Mouse (Mus musculus) MEL (cell line): ENCODE measurements at regions not wholly inside any gene's neighbourhood (a gene's known extent, or its start where the extent isn't known, plus 50 kb on each side); places are given as distances from the start of the nearest gene placed in this dataset.

ENCODE experiments used
- CHD2 ChIP-seq: IDR thresholded peaks from 2 replicates; pipeline ENCODE4 v1.6.1; 2011; ENCODE audit warnings: low read length, improper control_type of control experiment
- CTCF ChIP-seq, 3 experiments: IDR thresholded peaks in 2 of 3; conservative IDR thresholded peaks in 1 of 3; 2 replicates each; pipeline ENCODE4 v1.5.1; 2011 to 2012; ENCODE audit warnings: low read length in 3 of 3, low read depth in 2 of 3, mild to moderate bottlenecking in 2 of 3, improper control_type of control experiment in 1 of 3, inconsistent platforms in 1 of 3, mixed read lengths in 1 of 3, moderate library complexity in 1 of 3; ENCODE audit not compliant: control insufficient read depth in 1 of 3, insufficient read depth in 1 of 3, poor library complexity in 1 of 3, severe bottlenecking in 1 of 3
- E2F4 ChIP-seq: IDR thresholded peaks from 2 replicates; pipeline ENCODE4 v1.6.1; 2011; ENCODE audit warnings: low read depth, low read length, improper control_type of control experiment, borderline replicate concordance
- ETS1 ChIP-seq: IDR thresholded peaks from 2 replicates; pipeline ENCODE4 v1.6.1; 2012; ENCODE audit warnings: low read depth, mild to moderate bottlenecking, inconsistent platforms, low read length, improper control_type of control experiment, moderate library complexity
- GATA1 ChIP-seq: IDR thresholded peaks from 2 replicates; pipeline ENCODE4 v1.6.1; 2011; ENCODE audit warnings: low read depth, low read length, improper control_type of control experiment
- KAT2A ChIP-seq: conservative IDR thresholded peaks from 2 replicates; pipeline ENCODE4 v1.6.1; 2012; ENCODE audit warnings: low read depth, low read length, improper control_type of control experiment, inconsistent platforms
- MEF2A ChIP-seq: IDR thresholded peaks from 2 replicates; pipeline ENCODE4 v1.6.1; 2014; ENCODE audit warnings: low read depth, mild to moderate bottlenecking, inconsistent platforms, low read length, improper control_type of control experiment; ENCODE audit not compliant: poor library complexity, insufficient replicate concordance, severe bottlenecking; ENCODE audit errors: extremely low read depth
- NRF1 ChIP-seq: IDR thresholded peaks from 2 replicates; pipeline ENCODE4 v1.6.1; 2014; ENCODE audit warnings: low read depth, mild to moderate bottlenecking, inconsistent platforms, low read length, improper control_type of control experiment, moderate library complexity; ENCODE audit not compliant: poor library complexity, insufficient read depth, severe bottlenecking
- POLR2A ChIP-seq, 2 experiments: IDR thresholded peaks; 2 replicates each; pipeline ENCODE4 v1.6.1; 2011 to 2012; ENCODE audit warnings: low read length in 2 of 2, mild to moderate bottlenecking in 2 of 2, control low read depth in 1 of 2, improper control_type of control experiment in 1 of 2, low read depth in 1 of 2, moderate library complexity in 1 of 2; ENCODE audit not compliant: control insufficient read depth in 1 of 2, insufficient read depth in 1 of 2, poor library complexity in 1 of 2
- RAD21 ChIP-seq: IDR thresholded peaks from 2 replicates; pipeline ENCODE4 v1.6.1; 2011; ENCODE audit warnings: mild to moderate bottlenecking, low read depth, low read length, improper control_type of control experiment
- USF1 ChIP-seq: IDR thresholded peaks from 2 replicates; pipeline ENCODE4 v1.6.1; 2014; ENCODE audit warnings: low read depth, mild to moderate bottlenecking, inconsistent platforms, low read length, improper control_type of control experiment, moderate library complexity
- ZNF384 ChIP-seq: IDR thresholded peaks from 2 replicates; pipeline ENCODE4 v1.6.1; 2012; ENCODE audit warnings: low read depth, mild to moderate bottlenecking, inconsistent platforms, low read length, improper control_type of control experiment

DNA sequence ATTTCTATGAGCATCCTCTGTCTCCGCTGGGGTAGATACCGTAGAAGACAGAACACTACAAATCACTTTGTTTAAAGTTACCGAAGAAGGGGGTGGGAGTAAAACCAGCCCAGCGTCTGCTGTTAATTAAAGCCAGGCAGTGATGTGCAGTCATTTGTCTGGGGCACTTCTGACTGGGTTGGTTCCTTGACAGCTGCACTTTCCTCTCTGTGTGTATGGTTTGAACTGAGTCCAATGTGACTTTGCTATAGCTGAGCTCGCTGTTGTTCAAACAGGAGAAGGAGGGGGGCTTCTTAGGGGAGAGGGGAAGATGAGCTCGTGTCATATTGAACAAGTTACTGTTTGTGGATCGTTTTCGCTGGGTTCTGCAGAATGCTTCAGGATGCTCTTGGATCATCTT, 113.7 kb upstream of the Runx1 start:
- TF ChIP-seq CHD2: no peak
- TF ChIP-seq NRF1: no peak
- no peak for TF ChIP-seq RAD21
- TF ChIP-seq MEF2A: no peak
- TF ChIP-seq CTCF (IDR thresholded peaks at IDR 0.05 in 2 of 3, conservative IDR thresholded peaks at IDR 0.05 in 1 of 3; ENCODE audit: control insufficient read depth in 1 of 3, insufficient read depth in 1 of 3, low read depth in 2 of 3, low read length in 3 of 3, poor library complexity in 1 of 3, severe bottlenecking in 1 of 3): no peak
- TF ChIP-seq ETS1: no peak
- no peak for TF ChIP-seq POLR2A (IDR thresholded peaks at IDR 0.05; ENCODE audit: control insufficient read depth in 1 of 2, insufficient read depth in 1 of 2, low read depth in 1 of 2, low read length in 2 of 2, poor library complexity in 1 of 2)
- TF ChIP-seq ZNF384: no peak
- TF ChIP-seq USF1: no peak
- TF ChIP-seq GATA1: no peak
- no peak for TF ChIP-seq E2F4
- TF ChIP-seq KAT2A: no peak
